Mouse (Mus musculus) gastrocnemius, postnatal 36 days (tissue): ENCODE data around the gene Cdk10. TPM values are rescaled to one million over a fixed set of nuclear protein-coding genes. Genes with fewer than 3 reads are reported as not detected.
"Not testable (repeated sequence)": the region's sequence is repeated elsewhere in the genome, so short reads cannot be mapped to it uniquely, and the experiment has no call there.

Experiments
- DNase-seq, 2 experiments: peaks; one replicate each; pipeline ENCODE4 v3.0.0; 2022
- intact Hi-C: fragments of 180-260 bp; cut with DNase I; formaldehyde crosslinking; loops from one replicate; pipeline ENCODE4 v1.15.1; 2025
- total RNA-seq, 2 experiments: library from RNA; stranded (reverse); gene quantifications; 2 replicates each; pipeline ENCODE4 v1.2.3; 2021

Gene Cdk10
- total RNA-seq, 2 experiments from 2014 or later, result 10.6 to 12.7 TPM

GRCm38 (mm10) chr8:123230326-123230725, 5.7 kb downstream of the Cdk10 start:
- intact Hi-C loops, DNase-seq: not testable (repeated sequence)

DNA sequence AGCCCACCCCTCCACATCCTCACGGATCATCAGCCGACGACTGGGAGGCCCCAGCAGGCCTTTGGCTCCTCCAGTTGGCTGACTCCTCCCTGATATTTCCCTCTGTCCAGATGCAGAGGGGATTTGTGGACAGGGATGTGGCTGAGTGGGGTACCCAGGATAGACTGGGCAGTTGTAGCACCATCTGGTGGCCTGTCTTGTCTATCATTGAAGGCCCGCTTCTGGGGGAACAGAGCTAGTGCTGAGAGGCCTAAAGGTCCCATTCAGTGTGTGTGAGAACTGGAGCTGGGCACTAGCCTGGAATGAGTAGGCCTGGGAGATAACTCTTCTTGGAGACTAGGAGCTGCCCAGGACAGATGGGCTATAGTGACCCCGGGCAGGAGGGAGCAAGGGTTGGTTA, 7.1 kb downstream of the Cdk10 start:
- intact Hi-C loops, result no loop called here
- DNase-seq, result no peak

DNA sequence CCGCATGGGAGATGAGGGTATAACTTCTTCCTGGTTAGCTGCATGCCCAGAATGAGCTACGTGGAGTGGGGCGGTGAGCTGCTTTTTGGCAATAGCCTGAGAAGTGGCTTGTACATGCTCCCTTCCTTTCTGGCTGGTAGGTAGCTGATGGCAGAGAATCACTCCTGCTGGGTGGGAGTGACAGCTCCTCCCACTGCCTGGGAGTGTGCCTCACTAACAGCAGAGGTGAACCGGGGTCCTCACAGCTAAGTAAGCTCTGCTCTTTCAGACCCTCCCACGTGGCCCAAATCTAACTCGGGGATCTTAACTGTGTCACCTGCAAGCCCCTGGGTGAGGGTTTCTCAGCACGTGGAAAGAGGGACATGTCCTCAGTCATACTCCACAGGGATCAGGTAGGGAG, 7.9 kb downstream of the Cdk10 start:
- intact Hi-C loops, result no loop called here
- DNase-seq, result no peak

GRCm38 (mm10) chr8:123233300-123233699, 8.7 kb downstream of the Cdk10 start:
- no peak for DNase-seq

GRCm38 (mm10) chr8:123233760-123234159, 9.1 kb downstream of the Cdk10 start:
- DNase-seq, result no peak

More at GRCm38 (mm10) chr8:123233300-123233699, 8.7 kb downstream of the Cdk10 start:
- intact Hi-C loops, result no loop called here

GRCm38 (mm10) chr8:123234918-123235519, 10.4 kb downstream of the Cdk10 start:
- DNase-seq, result no peak
- intact Hi-C loops, result no loop called here

More at GRCm38 (mm10) chr8:123233760-123234159, 9.1 kb downstream of the Cdk10 start:
- intact Hi-C loops, result no loop called here

DNA sequence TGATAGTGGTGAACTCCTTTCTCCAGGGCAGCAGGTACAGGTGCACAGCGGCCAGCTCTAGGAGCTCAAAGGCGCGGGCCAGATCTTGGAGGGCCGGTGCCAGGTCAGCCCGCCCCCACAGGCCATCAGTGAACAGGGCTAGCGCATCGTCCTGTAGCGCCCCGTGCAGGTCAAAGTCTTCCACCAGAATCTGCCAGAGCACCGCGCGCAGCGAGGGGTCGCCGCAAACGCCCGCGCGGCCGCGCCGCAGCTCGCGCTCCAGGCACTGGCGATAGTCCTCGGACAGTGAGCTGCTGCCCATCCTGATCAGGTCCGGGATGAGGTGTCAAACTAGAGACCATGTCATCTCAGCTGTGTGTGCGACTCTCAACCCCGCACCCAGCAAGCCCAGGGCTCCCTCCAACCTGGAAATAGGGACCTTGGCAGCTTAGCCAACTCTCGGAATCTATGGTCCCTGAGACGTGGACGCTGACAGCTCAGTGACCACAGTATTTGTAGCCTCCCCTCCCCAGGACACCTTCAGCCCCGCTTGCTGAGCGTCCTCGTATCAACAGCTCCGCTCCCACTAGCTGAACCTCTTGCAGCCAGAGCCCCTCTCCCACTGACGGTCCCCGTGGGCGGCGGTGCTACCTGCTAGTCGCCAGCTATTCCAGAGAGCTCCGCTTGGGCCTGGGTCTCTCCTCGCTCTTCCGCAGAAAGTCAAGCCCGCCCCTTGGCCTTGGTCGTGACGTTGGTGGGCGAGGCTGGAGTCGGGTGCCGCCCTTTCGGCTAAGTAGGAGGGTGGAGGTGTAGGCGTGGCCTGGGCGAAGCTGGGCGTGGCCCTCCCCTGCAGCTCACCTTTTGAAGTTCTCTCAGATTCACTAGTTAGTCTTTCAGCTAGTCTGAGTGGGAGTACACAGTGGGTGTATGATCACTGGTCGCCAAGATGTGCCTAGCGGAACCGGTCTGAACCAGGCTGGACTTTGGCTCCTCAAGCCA, 11.2 kb downstream of the Cdk10 start, which contains the start of gene Spata2l:
Gene Spata2l (minus strand): TSS at position 714 of the 978 bp plus-strand sequence.
- DNase-seq, result peak; percentile 75 to 77
- intact Hi-C loops, result no loop called here

GRCm38 (mm10) chr8:123239398-123239797, 14.8 kb downstream of the Cdk10 start:
- no peak for DNase-seq
- intact Hi-C loops, result no loop called here

DNA sequence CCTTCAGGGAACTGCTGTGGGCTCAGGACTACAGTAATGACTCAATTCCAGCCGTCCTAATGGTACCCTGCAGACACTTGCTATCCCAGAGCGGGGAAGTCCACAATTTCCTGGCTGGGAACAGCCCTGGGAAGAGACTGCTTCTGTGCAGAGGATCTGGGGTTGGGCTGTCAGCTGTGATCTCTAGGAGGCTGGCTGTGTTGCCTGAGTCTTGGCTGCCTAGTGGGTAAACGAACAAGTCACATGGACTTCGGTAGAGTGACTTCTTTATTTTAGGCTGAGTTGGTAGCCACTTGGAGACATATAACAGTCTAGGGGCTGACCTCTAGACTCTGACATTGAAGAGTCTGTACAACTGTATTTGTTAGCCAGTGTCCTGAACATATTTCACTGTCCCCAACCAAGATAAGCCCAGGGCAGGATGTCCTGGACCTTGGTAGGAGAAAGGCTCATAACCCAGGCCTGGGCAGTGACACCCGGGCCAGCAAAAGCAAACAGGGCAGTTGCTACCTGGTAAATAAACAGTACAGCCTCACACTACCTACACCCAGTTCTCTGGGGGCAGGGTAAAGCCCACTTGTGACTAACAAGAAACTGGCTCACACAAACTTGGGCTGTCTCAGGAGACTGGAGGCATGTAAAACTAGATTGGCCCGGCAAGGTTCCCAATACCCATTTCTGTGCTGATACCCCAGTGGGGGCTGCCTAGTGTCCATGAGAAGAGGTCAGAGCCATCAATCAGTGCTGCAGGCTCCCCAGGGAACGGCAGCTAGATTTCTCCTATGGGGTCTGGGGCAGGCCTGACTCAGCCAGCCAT, 17.7 kb downstream of the Cdk10 start:
- no peak for DNase-seq

GRCm38 (mm10) chr8:123243053-123243452, 18.4 kb downstream of the Cdk10 start:
- no peak for DNase-seq
- intact Hi-C loops, result no loop called here

More for the DNA sequence above, 17.7 kb downstream of the Cdk10 start:
- intact Hi-C loops, result no loop called here

DNA sequence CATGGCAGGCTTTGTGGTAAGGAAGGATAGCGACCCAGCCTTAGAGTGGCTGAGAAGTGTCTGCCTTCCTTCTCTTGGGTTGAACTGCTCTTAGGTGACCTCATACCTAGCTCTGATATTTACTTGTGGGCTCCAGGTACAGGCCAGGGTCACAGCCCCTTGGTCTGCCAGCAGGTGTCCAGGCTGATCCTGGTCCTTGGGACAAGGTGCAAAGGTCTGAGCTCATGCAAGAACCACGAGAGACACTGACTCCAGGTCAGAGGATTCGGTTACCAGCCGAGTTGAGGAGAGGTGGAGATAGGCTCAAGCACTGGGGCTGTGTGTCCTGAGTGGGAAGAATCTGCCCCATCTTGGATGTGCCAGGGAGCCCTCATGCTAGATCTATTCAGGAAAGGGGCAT, 19.7 kb downstream of the Cdk10 start:
- intact Hi-C loops, result no loop called here
- DNase-seq, result peak in 1 of 2 experiments; percentile 7

- no peak for DNase-seq
- intact Hi-C loops, result no loop called here
Observed at GRCm38 (mm10) chr8:123245543-123245942, 20.9 kb downstream of the Cdk10 start.

GRCm38 (mm10) chr8:123247748-123248147, 23.1 kb downstream of the Cdk10 start:
- no peak for DNase-seq
- intact Hi-C loops, result no loop called here

- DNase-seq, result no peak
- intact Hi-C loops, result no loop called here
Observed at GRCm38 (mm10) chr8:123248596-123248995, 24.0 kb downstream of the Cdk10 start.

DNA sequence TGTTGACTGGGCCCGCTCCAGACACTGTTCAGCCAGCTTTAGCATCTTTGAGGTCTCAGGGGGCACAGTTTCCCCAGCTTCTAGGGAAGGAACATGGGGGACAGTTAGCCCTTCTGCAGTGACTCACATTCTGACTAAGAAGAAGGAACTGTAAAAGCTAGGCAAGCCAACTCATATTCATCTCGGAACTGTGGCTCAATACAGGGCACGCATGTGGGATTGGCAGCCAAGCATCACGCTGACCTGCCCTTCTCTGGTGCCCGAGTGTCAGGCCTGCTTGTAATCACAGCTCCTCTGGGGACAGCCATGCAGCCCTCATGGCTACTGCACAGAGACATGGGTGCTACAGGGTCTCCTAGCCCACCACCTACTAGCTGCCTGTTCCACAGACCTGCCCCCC, 26.3 kb downstream of the Cdk10 start:
- DNase-seq, result no peak
- intact Hi-C loops, result no loop called here

DNA sequence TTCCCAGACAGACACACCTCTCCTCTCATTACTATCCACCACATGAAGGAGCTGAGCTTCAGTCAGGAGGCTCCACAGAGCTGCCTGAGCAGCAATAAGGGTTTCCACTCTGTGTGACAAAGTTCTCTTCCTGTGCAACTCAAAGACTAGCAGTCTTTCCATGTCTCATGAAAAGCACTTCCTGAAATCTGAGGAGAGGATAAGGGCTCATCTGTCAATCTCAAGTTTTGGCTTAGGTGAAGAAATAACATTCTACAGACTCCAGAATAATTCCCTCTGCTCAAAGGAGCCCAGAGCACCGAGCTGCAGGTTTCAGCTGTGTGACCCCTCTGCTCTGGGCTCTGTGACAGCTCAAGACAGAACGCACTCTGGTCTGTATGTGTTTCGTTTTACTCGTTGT, 28.3 kb downstream of the Cdk10 start:
- intact Hi-C loops, result no loop called here
- no peak for DNase-seq

GRCm38 (mm10) chr8:123253451-123254098, 28.9 kb downstream of the Cdk10 start:
- intact Hi-C loops, result no loop called here
- peak in 1 of 2 experiments; percentile 12 for DNase-seq

- intact Hi-C loops, result no loop called here
Observed at GRCm38 (mm10) chr8:123254099-123254885, 29.6 kb downstream of the Cdk10 start, which contains the start of the genes Zfp276 and Vps9d1. Zfp276 (plus strand) TSS chr8:123254195. Vps9d1 (minus strand) TSS chr8:123254348.

DNA sequence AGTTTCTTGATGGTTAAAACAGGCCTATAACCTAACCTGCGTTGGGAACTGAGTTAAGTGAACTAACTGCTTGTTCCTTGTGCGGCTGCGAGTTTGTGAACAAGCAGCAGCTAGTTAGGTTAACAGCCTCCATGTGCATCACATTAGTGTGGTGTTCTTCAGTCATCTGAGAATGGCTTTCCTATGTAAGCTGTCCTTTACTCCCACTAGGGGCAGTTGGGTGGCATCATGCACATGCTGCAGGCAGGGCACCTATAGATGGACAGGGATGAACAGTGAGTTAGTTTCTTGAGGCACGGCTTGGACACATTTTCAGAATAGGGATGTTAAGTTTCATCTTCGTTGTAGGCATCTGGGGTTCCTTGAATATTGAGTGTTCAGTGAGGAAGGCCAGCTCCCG, 30.5 kb downstream of the Cdk10 start:
- intact Hi-C loops, result no loop called here
- DNase-seq, result no peak

More at GRCm38 (mm10) chr8:123254099-123254885, 29.6 kb downstream of the Cdk10 start, which contains the start of the genes Zfp276 and Vps9d1:
- peak; percentile 82 to 84 for DNase-seq
